Mouse (Mus musculus) forebrain, embryonic 10.5 days (tissue): ENCODE measurements around the gene Frmpd4. TPM values are rescaled to one million over a fixed set of nuclear protein-coding genes. Genes with fewer than 3 reads are reported as not detected.

ENCODE experiments used
- DNase-seq: peaks from one replicate; pipeline ENCODE4 v3.0.0-alpha.2; 2017; ENCODE audit warnings: low spot score; ENCODE audit errors: extremely low spot score
- H3K27ac ChIP-seq: fragments of 300-500 bp; sonication (generic); 2 replicates; pipeline ENCODE4 v1.5.1; 2016; ENCODE audit warnings: mild to moderate bottlenecking
- H3K27me3 ChIP-seq: fragments of 300-500 bp; sonication (generic); 2 replicates; pipeline ENCODE4 v1.6.1; 2016; ENCODE audit warnings: mild to moderate bottlenecking; ENCODE audit not compliant: poor library complexity, severe bottlenecking
- H3K36me3 ChIP-seq: fragments of 300-500 bp; sonication (generic); replicated peaks from 2 replicates; pipeline ENCODE4 v1.6.1; 2016; ENCODE audit warnings: mild to moderate bottlenecking, moderate library complexity
- H3K4me1 ChIP-seq: fragments of 300-500 bp; sonication (generic); 2 replicates; pipeline ENCODE4 v1.6.1; 2016
- H3K4me3 ChIP-seq: fragments of 300-500 bp; sonication (generic); 2 replicates; pipeline ENCODE4 v1.5.1; 2016; ENCODE audit warnings: mild to moderate bottlenecking, moderate library complexity
- H3K9me3 ChIP-seq: fragments of 300-500 bp; sonication (generic); 2 replicates; pipeline ENCODE4 v1.6.1; 2016; ENCODE audit warnings: mild to moderate bottlenecking, moderate library complexity
- WGBS: fragments of 180-500 bp; shearing (Covaris S2); methylation state at CpG from one replicate; pipeline ENCODE4 v1.1.7; 2016; 5-methylcytosine and 5-hydroxymethylcytosine counted together
- polyA plus RNA-seq: library from polyadenylated mRNA; unstranded; fragments of >200 nt; fragmentation: Nextera tagmentation; extraction: Ambion mirVana; gene quantifications from 2 replicates; pipeline ENCODE4 v1.2.1, GENCODE M21; 2016

Gene Frmpd4
- polyA plus RNA-seq, 1 experiment from 2014 or later: 0.17 TPM

- Histone ChIP-seq H3K9me3 (no peaks in the 10 kb centered on the region), H3K36me3 (no peaks in the 10 kb centered on the region), H3K27me3 (peaks cover 90% of the 10 kb centered on the region), H3K4me1 (no peaks in the 10 kb centered on the region), H3K27ac (no peak overlapping the region), H3K4me3 (no peak overlapping the region)
- DNase-seq: no peak
Observed at GRCm38 (mm10) chrX:168338212-168338611, 238.8 kb downstream of the Frmpd4 start.

GRCm38 (mm10) chrX:168325161-168325560 is 251.9 kb downstream of the Frmpd4 start:
- Histone ChIP-seq H3K36me3 (no peaks in the 10 kb centered on the region), H3K4me3 (no peak overlapping the region), H3K27me3 (peaks cover 94% of the 10 kb centered on the region), H3K27ac (no peak overlapping the region), H3K9me3 (no peaks in the 10 kb centered on the region), H3K4me1 (no peaks in the 10 kb centered on the region)
- DNase-seq: no peak
- 82% methylated on average over 3 of the region's 3 CpGs for WGBS

- no peak overlapping the region for H3K4me3 ChIP-seq
- DNase-seq: no peak
- no peaks in the 10 kb centered on the region for H3K36me3 ChIP-seq
- no peak overlapping the region for H3K27ac ChIP-seq
- H3K27me3 ChIP-seq: peaks cover 95% of the 10 kb centered on the region
- WGBS: 97% methylated on average over 1 of the region's 1 CpGs
- no peaks in the 10 kb centered on the region for H3K9me3 ChIP-seq
- no peaks in the 10 kb centered on the region for H3K4me1 ChIP-seq
Observed at GRCm38 (mm10) chrX:168312158-168312557, 264.9 kb downstream of the Frmpd4 start.

- DNase-seq: no peak
- 24% methylated on average over 1 of the region's 1 CpGs for WGBS
- peaks cover 96% of the 10 kb centered on the region for H3K27me3 ChIP-seq
Observed at GRCm38 (mm10) chrX:168310143-168310542, 266.9 kb downstream of the Frmpd4 start.

GRCm38 (mm10) chrX:168292506-168292905 is 284.5 kb downstream of the Frmpd4 start:
- Histone ChIP-seq H3K36me3 (no peaks in the 10 kb centered on the region), H3K4me1 (no peaks in the 10 kb centered on the region), H3K4me3 (no peak overlapping the region), H3K27ac (no peak overlapping the region), H3K27me3 (peaks cover 96% of the 10 kb centered on the region), H3K9me3 (no peaks in the 10 kb centered on the region)
- no peak for DNase-seq
- WGBS: 95% methylated on average over 3 of the region's 3 CpGs

More at GRCm38 (mm10) chrX:168310143-168310542, 266.9 kb downstream of the Frmpd4 start:
- H3K27ac ChIP-seq: no peak overlapping the region
- H3K4me3 ChIP-seq: no peak overlapping the region
- H3K9me3 ChIP-seq: no peaks in the 10 kb centered on the region
- no peaks in the 10 kb centered on the region for H3K4me1 ChIP-seq
- H3K36me3 ChIP-seq: no peaks in the 10 kb centered on the region

- H3K36me3 ChIP-seq: no peaks in the 10 kb centered on the region
- H3K4me3 ChIP-seq: no peak overlapping the region
- no peaks in the 10 kb centered on the region for H3K4me1 ChIP-seq
- peaks cover 96% of the 10 kb centered on the region for H3K27me3 ChIP-seq
- WGBS: 90% methylated on average over 3 of the region's 3 CpGs
- no peak for DNase-seq
- no peak overlapping the region for H3K27ac ChIP-seq
- H3K9me3 ChIP-seq: no peaks in the 10 kb centered on the region
Observed at GRCm38 (mm10) chrX:168207034-168207433, 370.0 kb downstream of the Frmpd4 start.

- H3K4me3 ChIP-seq: no peak overlapping the region
- H3K9me3 ChIP-seq: no peaks in the 10 kb centered on the region
- no peaks in the 10 kb centered on the region for H3K4me1 ChIP-seq
- no peak overlapping the region for H3K27ac ChIP-seq
- no peaks in the 10 kb centered on the region for H3K36me3 ChIP-seq
- DNase-seq: no peak
- 77% methylated on average over 1 of the region's 1 CpGs for whole genome bisulfite sequencing
- H3K27me3 ChIP-seq: peaks cover 77% of the 10 kb centered on the region
Observed at GRCm38 (mm10) chrX:168191944-168192343, 385.1 kb downstream of the Frmpd4 start.

GRCm38 (mm10) chrX:168189563-168189962 is 387.5 kb downstream of the Frmpd4 start:
- DNase-seq: no peak
- Histone ChIP-seq H3K9me3 (no peaks in the 10 kb centered on the region), H3K27me3 (peaks cover 82% of the 10 kb centered on the region), H3K36me3 (no peaks in the 10 kb centered on the region), H3K4me3 (no peak overlapping the region), H3K4me1 (no peaks in the 10 kb centered on the region), H3K27ac (no peak overlapping the region)
- 84% methylated on average over 8 of the region's 8 CpGs for WGBS

GRCm38 (mm10) chrX:168163001-168163400 is 414.0 kb downstream of the Frmpd4 start:
- no peak for DNase-seq
- Histone ChIP-seq H3K27ac (no peak overlapping the region), H3K27me3 (peaks cover 91% of the 10 kb centered on the region)

GRCm38 (mm10) chrX:168158866-168159265 is 418.2 kb downstream of the Frmpd4 start:
- H3K9me3 ChIP-seq: no peaks in the 10 kb centered on the region
- no peaks in the 10 kb centered on the region for H3K36me3 ChIP-seq
- DNase-seq: no peak
- no peak overlapping the region for H3K27ac ChIP-seq
- 80% methylated on average over 3 of the region's 3 CpGs for WGBS
- no peak overlapping the region for H3K4me3 ChIP-seq
- H3K4me1 ChIP-seq: no peaks in the 10 kb centered on the region
- H3K27me3 ChIP-seq: peaks cover 86% of the 10 kb centered on the region

More at GRCm38 (mm10) chrX:168163001-168163400, 414.0 kb downstream of the Frmpd4 start:
- Histone ChIP-seq H3K9me3 (no peaks in the 10 kb centered on the region), H3K36me3 (no peaks in the 10 kb centered on the region), H3K4me1 (no peaks in the 10 kb centered on the region), H3K4me3 (no peak overlapping the region)

- Histone ChIP-seq H3K27me3 (peaks cover 100% of the 10 kb centered on the region), H3K27ac (no peak overlapping the region), H3K36me3 (no peaks in the 10 kb centered on the region), H3K9me3 (no peaks in the 10 kb centered on the region), H3K4me3 (no peak overlapping the region), H3K4me1 (no peaks in the 10 kb centered on the region)
- no peak for DNase-seq
Observed at GRCm38 (mm10) chrX:168141051-168141450, 436.0 kb downstream of the Frmpd4 start.

- 15% methylated on average over 8 of the region's 8 CpGs for WGBS
Observed at GRCm38 (mm10) chrX:168124043-168124442, 453.0 kb downstream of the Frmpd4 start.

GRCm38 (mm10) chrX:168123589-168123965 is 453.5 kb downstream of the Frmpd4 start:
- WGBS: 15% methylated on average over 11 of the region's 11 CpGs
- no peaks in the 10 kb centered on the region for H3K36me3 ChIP-seq
- peak overlapping the region; percentile 58 for H3K4me3 ChIP-seq
- H3K27me3 ChIP-seq: peaks cover 99% of the 10 kb centered on the region
- no peaks in the 10 kb centered on the region for H3K9me3 ChIP-seq
- H3K4me1 ChIP-seq: peaks cover 2% of the 10 kb centered on the region; the same call in 1 of the 2 replicates
- peak; percentile 14 for DNase-seq
- H3K27ac ChIP-seq: no peak overlapping the region

More at GRCm38 (mm10) chrX:168124043-168124442, 453.0 kb downstream of the Frmpd4 start:
- Histone ChIP-seq H3K4me1 (peaks cover 2% of the 10 kb centered on the region; the same call in 1 of the 2 replicates), H3K27ac (no peak overlapping the region), H3K36me3 (no peaks in the 10 kb centered on the region), H3K4me3 (peak overlapping the region; percentile 58), H3K9me3 (no peaks in the 10 kb centered on the region), H3K27me3 (peaks cover 97% of the 10 kb centered on the region)
- no peak for DNase-seq
